Mouse (Mus musculus) Patski (cell line): ENCODE data around the gene Rad23a. TPM values are rescaled to one million over a fixed set of nuclear protein-coding genes. Genes with fewer than 3 reads are reported as not detected.

Source experiments
- ATAC-seq: fragments of 100-300 bp; one replicate; pipeline ENCODE4 v1.8.0; 2021
- CTCF ChIA-PET: fragments of 350-600 bp; sonication (Branson Sonifier 250); formaldehyde crosslinking; loops from one replicate; lab custom pipeline; 2022; ENCODE audit warnings: inconsistent platforms; lab: Charles Lee
- POLR2A ChIA-PET: fragments of 350-600 bp; sonication (Branson Sonifier 250); formaldehyde crosslinking; loops from one replicate; lab custom pipeline; 2022; ENCODE audit warnings: antibody characterized with exemption, inconsistent platforms; lab: Charles Lee
- DNase-seq: peaks from one replicate; pipeline ENCODE4 v3.0.0-alpha.2; 2011; ENCODE audit warnings: low read depth, low spot score
- H3K27me3 ChIP-seq: fragments of 371-371 bp; one replicate; pipeline ENCODE4 v1.5.1; 2021
- CTCF ChIP-seq: fragments of 100-300 bp; IDR thresholded peaks from one replicate; pipeline ENCODE4 v1.5.1; 2021
- in situ Hi-C: fragments of 300-500 bp; cut with MboI; formaldehyde crosslinking; loops from 3 replicates; pipeline ENCODE4 v1.11.1; 2018; ENCODE audit warnings: low pct_unique_long_range_greater_than_20kb, mixed read lengths
- polyA plus RNA-seq: library from polyadenylated mRNA; unstranded; gene quantifications from one replicate; pipeline ENCODE4 v1.2.3, GENCODE M21; 2021

The Rad23a gene
- polyA plus RNA-seq, 1 experiment from 2014 or later = 126 TPM

- ChIA-PET CTCF (interaction anchor here (1.3 to 1.6 kb wide), 2 partner anchors 13 to 22 kb away, joined by 3 read pairs; no protein-coding TSS in a partner anchor), POLR2A (no interaction called here)
- TF ChIP-seq CTCF = no peak
- no peaks in the 10 kb centered on the region for H3K27me3 ChIP-seq
- in situ Hi-C loops = no loop called here
- ATAC-seq (no peak), DNase-seq (no peak)
These were observed 46.5 kb downstream of the Rad23a start for GRCm38 (mm10) chr8:84793791-84794485.

- H3K27me3 ChIP-seq = no peaks in the 10 kb centered on the region
- in situ Hi-C loops = no loop called here
- ATAC-seq (no peak), DNase-seq (no peak)
- POLR2A ChIA-PET = no interaction called here
- no peak for TF ChIP-seq CTCF
- CTCF ChIA-PET = interaction anchor here (1.6 kb wide), 1 partner anchor 12 kb away, joined by 3 read pairs; no protein-coding TSS in a partner anchor
These were observed 47.3 kb downstream of the Rad23a start for GRCm38 (mm10) chr8:84793134-84793533.

GRCm38 (mm10) chr8:84792429-84792947, 48.0 kb downstream of the Rad23a start:
- POLR2A ChIA-PET = no interaction called here
- TF ChIP-seq CTCF = no peak
- CTCF ChIA-PET = interaction anchor here (1.6 kb wide), 1 partner anchor 12 kb away, joined by 3 read pairs; no protein-coding TSS in a partner anchor
- H3K27me3 ChIP-seq = no peaks in the 10 kb centered on the region
- DNase-seq = no peak
- no peak for ATAC-seq
- in situ Hi-C loops = no loop called here

- H3K27me3 ChIP-seq = no peaks in the 10 kb centered on the region
- CTCF ChIA-PET = no interaction called here
These were observed 49.9 kb downstream of the Rad23a start for GRCm38 (mm10) chr8:84790537-84790936.

GRCm38 (mm10) chr8:84789855-84790486, 50.5 kb downstream of the Rad23a start:
- no peak for TF ChIP-seq CTCF
- no peak for DNase-seq
- CTCF ChIA-PET = no interaction called here
- no peak for ATAC-seq
- in situ Hi-C loops = no loop called here
- H3K27me3 ChIP-seq = no peaks in the 10 kb centered on the region
- POLR2A ChIA-PET = no interaction called here

More at GRCm38 (mm10) chr8:84790537-84790936, 49.9 kb downstream of the Rad23a start:
- in situ Hi-C loops = no loop called here
- POLR2A ChIA-PET = interaction anchor here (0.7 kb wide), 1 partner anchor 11 kb away, joined by 3 read pairs; no protein-coding TSS in a partner anchor
- DNase-seq (no peak), ATAC-seq (no peak)
- no peak for TF ChIP-seq CTCF

GRCm38 (mm10) chr8:84789345-84789744, 51.1 kb downstream of the Rad23a start:
- POLR2A ChIA-PET = no interaction called here
- ATAC-seq (no peak), DNase-seq (no peak)
- TF ChIP-seq CTCF = no peak
- CTCF ChIA-PET = no interaction called here
- no peaks in the 10 kb centered on the region for H3K27me3 ChIP-seq
- in situ Hi-C loops = no loop called here

- in situ Hi-C loops = no loop called here
- DNase-seq (no peak), ATAC-seq (no peak)
- no peaks in the 10 kb centered on the region for H3K27me3 ChIP-seq
- TF ChIP-seq CTCF = no peak
- POLR2A ChIA-PET = no interaction called here
- CTCF ChIA-PET = no interaction called here
These were observed 51.6 kb downstream of the Rad23a start for GRCm38 (mm10) chr8:84788896-84789295.

- ChIA-PET CTCF (interaction anchor here (1.1 kb wide), 1 partner anchor 12 kb away, joined by 4 read pairs; no protein-coding TSS in a partner anchor), POLR2A (interaction anchor here (0.6 kb wide), 1 partner anchor 12 kb away, joined by 3 read pairs; no protein-coding TSS in a partner anchor)
- DNase-seq = no peak
- in situ Hi-C loops = no loop called here
- no peaks in the 10 kb centered on the region for H3K27me3 ChIP-seq
- ATAC-seq = no peak
- TF ChIP-seq CTCF = no peak
These were observed 52.8 kb downstream of the Rad23a start for GRCm38 (mm10) chr8:84787523-84788302.

- no peak for DNase-seq
- no peak for ATAC-seq
- TF ChIP-seq CTCF = no peak
- in situ Hi-C loops = no loop called here
- CTCF ChIA-PET = interaction anchor here (0.9 to 1.1 kb wide), 2 partner anchors 9 to 11 kb away, joined by 3 to 4 read pairs; no protein-coding TSS in a partner anchor
- POLR2A ChIA-PET = interaction anchor here (0.6 kb wide), 1 partner anchor 11 kb away, joined by 3 read pairs; no protein-coding TSS in a partner anchor
- no peaks in the 10 kb centered on the region for H3K27me3 ChIP-seq
These were observed 53.5 kb downstream of the Rad23a start for GRCm38 (mm10) chr8:84786801-84787467.
